Mouse (Mus musculus) liver, adult 10 weeks (tissue): Measurements from ENCODE around the gene Gm17660. TPM values are rescaled to one million over a fixed set of nuclear protein-coding genes. Genes with fewer than 3 reads are reported as not detected.

Experiments
- polyA plus RNA-seq: library from polyadenylated mRNA; stranded (reverse); fragments of 350-450 nt; fragmentation: Illumina TruSeq; extraction: RNeasy Lipid Tissue Mini Kit (QIAGEN cat#74804); gene quantifications from one replicate; pipeline ENCODE4 v1.2.3, GENCODE M21; 2014; ENCODE audit warnings: low read depth, low replicate concordance

Gm17660 gene
- polyA plus RNA-seq, result not detected

DNA sequence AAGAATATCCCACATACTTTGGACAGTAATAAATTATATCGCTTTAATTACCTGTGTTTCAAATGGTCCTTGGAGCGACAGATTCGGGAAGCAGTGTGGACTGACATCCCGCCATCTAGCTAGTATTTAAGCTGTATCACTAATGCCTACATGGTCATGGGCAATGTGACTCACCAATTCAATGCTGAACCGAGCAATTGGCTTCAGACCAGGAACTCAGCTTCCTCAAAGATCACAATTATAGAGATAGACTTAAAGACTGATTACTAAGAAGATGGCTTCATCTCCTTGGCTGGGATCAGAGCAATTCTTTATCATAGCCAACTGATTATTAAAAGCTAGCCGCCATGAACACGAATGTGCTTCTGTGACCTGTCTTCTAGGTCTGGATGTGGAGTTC lies at the start of gene Gm17660:
TSS of gene Gm17660 (minus strand) at position 101 of the 400 bp plus-strand sequence.

DNA sequence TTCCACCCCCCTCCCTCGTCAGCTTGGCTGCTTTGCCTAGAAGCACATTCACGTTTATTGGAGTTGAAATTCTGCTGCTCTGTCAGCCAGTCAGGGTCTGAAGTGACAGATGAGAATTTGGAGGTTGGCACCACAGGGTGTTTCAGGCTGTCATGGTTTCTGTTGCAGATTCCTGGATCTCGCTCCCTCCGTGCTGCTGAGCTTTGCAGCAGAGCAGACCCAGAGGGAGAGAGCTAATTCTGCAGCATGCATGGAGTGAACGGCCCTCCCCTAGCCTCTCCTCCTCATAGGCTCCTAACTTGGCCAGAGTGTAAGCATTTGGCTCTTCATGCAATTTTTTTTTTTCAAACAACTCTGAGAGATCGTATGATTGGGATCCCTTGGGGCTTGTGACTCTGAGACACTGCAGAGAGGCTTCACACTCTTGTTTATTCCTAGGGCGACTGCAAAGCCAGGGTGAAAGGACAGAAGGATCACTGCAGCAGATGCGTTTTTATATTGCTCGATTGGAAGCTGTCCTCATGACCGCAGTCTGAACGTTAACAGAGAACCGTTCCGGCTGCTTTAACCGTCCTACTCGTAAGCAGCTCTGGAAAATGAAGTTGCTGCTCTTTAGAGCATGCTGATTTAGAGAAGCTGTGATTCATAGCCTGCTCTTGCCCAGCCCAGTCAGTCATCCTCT lies 36.2 kb upstream of the Gm17660 start, which contains the start of gene Sparcl1:
TSS of gene Sparcl1 (minus strand) at position 243 of the 682 bp plus-strand sequence.

DNA sequence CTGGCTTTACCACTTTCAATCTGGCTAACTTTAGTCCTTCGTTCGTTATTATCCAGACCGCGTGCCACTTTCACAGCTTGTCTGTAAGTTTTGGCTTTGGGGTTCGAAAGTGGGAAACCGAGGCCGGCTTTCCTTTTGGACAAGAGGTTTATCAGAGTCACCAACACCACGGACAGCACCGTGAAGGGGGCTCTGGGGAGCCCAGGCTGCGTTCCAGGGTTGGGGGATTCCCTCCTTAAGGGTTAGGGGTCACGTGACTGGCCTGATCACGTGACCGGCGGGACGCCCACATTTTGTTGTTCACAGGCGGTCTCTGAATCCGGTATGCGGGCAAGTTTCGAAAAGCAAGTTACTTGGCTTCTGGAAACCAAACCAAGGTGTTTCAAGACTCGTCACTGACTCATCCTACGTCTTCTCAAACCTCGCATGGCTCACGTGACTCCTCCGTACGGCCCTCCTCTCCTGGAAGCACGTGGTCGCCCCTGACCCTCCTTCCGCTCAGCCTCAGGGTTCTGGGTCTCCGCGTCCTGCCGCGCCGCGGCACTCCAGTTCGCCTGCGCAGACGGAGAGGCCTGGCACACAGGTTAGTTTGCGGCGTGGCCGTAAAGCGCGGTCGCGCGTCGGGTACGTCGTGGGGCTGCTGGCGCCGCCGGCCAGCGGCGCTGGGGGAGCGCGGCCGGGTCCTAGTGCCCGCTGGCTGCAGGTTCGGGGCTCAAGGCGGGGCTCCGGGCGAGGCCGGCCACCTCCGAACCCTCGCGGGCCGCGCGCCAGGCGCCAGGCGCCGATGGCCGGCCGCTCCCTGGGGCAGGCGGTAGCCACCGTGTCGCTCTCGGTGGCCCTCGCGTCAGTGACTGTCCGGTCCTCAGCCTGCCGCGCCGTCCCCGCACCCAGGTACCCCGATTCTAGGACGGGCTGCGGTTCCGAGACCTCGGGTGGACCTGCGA lies 30.9 kb downstream of the Gm17660 start, which contains the start of gene Nudt9:
TSS of gene Nudt9 (plus strand) at position 51 of the 944 bp plus-strand sequence.

DNA sequence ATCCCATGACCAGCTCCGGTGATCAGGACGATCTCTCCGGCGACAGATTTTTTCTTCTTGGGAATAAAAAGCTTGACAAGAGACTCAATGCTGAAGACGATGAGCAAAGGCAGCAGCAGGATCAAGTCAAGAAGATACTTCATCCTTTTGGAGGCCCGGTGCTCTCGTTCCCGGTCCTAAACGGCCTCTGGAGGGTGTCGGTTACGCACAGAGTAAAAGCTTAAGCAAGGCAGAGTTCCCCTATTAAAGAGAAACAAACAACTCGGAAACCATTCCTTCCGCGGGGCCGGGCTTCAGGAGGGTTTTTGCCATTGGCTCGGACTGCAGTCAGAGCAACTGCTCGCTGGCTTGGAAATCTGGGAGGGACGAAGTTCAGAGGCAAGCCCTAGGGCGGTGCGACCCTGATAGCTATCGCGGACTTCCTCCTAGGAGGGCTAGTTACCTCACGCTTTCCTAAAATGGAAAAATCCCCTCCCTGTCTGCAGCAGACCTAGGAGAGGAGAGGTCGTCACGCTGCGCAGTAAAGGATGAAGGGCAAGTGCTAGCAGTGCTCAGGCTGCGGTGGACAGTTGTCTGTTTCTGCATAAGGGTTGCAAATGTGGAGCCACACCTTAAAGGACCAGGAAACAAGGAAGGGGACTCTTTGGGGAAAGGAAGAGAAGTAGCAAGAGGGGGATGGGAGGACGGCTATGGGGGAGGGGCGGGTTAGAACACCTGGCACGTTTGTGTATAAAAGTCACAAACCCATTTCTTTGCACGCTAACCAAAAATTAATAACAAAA lies 55.6 kb downstream of the Gm17660 start, which contains the start of gene Hsd17b11:
TSS of gene Hsd17b11 (minus strand) at position 323 of the 782 bp plus-strand sequence.

Other genes starting within 250 kb of the Gm17660 start
- gene Klhl8, start 166.3 kb downstream of the Gm17660 start, polyA plus RNA-seq, result 1.4 TPM
- gene Hsd17b13, start 100.2 kb downstream of the Gm17660 start, polyA plus RNA-seq, result 695 TPM
- gene Hsd17b11, start 55.7 kb downstream of the Gm17660 start, polyA plus RNA-seq, result 198 TPM
- 13.0 TPM for gene Nudt9, start 31.3 kb downstream of the Gm17660 start, polyA plus RNA-seq
- gene Sparcl1, start 36.1 kb upstream of the Gm17660 start, polyA plus RNA-seq, result 5.5 TPM
- not detected for gene Dspp, start 93.1 kb upstream of the Gm17660 start, polyA plus RNA-seq
- not detected for gene Dmp1, start 125.0 kb upstream of the Gm17660 start, polyA plus RNA-seq
- gene Ibsp, start 221.6 kb upstream of the Gm17660 start, polyA plus RNA-seq, result not detected
- gene Mepe, start 247.7 kb upstream of the Gm17660 start, polyA plus RNA-seq, result not detected